Mouse (Mus musculus): ENCODE data around the gene Arhgap10.

GRCm38 (mm10) chr8:77500264-77500663 is 17.5 kb downstream of the Arhgap10 start:
- TF ChIP-seq CTCF (IDR thresholded peaks at IDR 0.05; ENCODE audit: low read depth) (no peak), EP300 (IDR thresholded peaks at IDR 0.05; ENCODE audit: low read depth) (no peak)

Measured in heart, postnatal 0 days (tissue).